Mouse (Mus musculus) lung, postnatal 25 days (tissue): Measurements from ENCODE around the gene Tmtc2.

Experiments used
- DNase-seq: peaks from one replicate; pipeline ENCODE4 v3.0.0; 2022; ENCODE audit warnings: low spot score

Tmtc2 gene

GRCm38 (mm10) chr10:105573908-105574694, at the start of gene Tmtc2:
Gene Tmtc2, minus strand, starts transcription at chr10:105574451.
- DNase-seq = peak; percentile 85

DNA sequence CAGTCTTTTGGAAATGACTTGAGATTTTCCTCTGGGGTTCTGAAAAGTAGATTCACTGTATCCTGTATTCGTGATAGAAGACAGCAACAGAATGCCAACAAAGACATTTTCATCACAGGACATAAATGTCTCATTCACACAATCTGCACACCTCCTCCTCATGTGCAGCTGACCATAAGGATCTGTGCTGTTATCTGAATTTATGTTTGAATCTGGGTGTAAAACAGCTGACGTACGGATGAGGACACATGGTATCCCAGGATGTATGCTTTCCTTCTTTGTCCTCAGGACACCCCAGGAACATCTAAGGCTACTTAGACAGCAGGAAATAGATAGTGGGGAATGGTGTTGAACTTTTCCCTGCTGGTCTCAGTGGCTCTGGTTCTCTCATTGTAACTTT, 37.9 kb upstream of the Tmtc2 start:
- DNase-seq = no peak

DNA sequence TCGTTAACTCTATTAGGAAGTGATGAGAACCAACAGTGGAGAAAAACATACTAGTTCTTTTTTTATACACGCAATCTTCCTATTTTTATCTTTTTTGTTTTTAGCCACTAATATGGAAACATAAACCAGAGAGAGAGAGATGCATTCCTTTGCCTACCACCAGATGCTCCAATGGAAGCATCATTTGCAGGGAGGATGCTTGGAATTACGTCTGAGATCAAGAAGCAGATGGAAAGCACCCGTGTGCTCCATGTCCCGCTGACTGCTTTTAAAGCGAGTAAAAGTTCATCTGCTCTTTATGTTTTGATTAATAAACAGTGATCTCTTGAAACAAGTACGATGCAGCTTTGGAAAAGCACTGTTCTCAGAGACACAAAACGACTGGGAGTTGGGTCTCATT, 24.6 kb upstream of the Tmtc2 start:
- no peak for DNase-seq

DNA sequence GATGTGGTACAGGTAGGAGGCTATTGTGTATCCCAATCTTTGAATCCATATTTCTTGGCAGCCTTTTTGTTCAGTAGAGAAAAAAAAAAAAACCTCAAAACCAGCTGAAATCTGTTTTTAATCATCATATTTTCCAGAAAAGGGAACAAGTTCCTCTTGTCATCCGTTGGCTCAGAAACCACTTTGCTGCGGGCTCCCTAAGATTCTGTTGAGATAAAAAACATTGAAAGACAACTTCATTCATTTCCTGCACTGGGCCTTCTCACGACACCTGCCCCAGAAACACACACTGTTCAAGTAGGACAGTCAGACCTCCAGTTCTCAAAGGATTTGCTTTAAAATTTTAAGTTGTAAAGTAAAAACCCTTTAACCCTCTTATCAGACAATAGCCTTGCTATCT, 23.0 kb upstream of the Tmtc2 start:
- no peak for DNase-seq

DNA sequence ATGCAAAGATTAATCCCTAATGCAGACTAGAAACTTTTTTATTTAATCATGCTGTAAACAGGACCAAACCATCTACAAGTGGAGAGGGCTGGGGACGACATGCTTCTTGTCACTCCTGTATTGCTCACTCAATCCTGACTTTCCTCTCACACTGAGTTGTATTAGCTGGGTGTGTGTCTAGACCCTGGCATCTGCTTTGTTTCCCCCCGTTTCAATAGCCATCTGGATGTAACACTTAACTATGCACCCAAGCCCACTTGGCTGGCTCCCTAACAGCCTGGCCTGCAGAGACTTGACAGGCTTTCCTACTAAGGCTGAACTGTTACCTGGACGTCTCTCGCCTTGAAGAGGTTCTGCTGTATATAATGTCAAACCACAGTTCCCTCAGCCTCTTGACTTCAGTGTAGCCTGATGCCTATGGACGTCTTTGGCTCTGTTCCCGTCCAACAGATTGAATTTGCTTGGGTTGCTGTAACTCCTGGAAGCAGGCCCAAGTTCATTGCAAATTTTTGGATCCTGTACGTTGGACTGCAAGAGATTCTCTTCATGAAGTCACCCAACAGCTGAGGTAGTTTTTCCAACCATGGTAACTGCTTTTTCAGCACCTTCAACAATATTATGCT, 21.3 kb upstream of the Tmtc2 start:
- no peak for DNase-seq

DNA sequence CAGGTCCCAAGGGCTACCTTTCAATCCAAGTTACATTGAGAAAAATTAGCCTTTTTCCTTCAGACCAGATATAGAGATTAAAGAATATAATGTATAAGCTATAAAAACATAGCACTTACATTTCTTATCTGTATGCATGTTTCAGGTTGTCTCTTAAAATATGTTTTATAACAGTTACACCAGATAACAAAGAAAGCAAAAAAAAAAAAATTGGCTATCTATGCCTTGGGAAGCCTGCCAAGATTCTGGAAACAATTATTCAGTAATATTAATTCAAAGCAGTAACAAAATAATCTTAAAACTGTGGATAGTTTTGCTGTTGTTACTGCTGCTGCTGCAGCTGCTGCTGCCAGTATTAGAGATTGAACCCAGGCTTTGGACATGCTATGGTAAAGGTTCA, 13.9 kb upstream of the Tmtc2 start:
- DNase-seq = no peak

- peak; percentile 48 for DNase-seq
These were observed 5.1 kb upstream of the Tmtc2 start for GRCm38 (mm10) chr10:105579318-105579717.

GRCm38 (mm10) chr10:105578291-105578845, 4.1 kb upstream of the Tmtc2 start:
- no peak for DNase-seq

- DNase-seq = peak; percentile 94
These were observed 727 bp upstream of the Tmtc2 start for GRCm38 (mm10) chr10:105574695-105575660.

GRCm38 (mm10) chr10:105573306-105573907, 844 bp downstream of the Tmtc2 start:
- DNase-seq = peak; percentile 54

DNA sequence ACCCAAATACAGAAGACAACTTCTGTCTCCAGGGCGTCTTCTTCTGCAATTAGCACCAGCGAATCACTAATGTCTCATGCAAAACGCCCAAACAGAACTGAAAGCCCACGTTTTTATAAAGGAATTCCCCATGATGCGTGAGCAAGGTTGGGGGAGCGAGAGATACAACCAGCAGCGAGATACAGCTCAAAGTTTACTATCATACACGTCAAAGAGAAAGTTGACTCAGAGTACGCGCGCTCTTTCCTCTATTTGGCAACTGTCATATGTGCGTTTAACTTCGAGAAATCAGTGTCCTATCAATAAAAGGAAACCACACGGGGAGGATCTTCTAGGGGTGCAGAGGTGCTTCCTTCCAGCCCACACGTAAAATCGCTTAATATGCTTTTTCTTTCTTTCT, 1.4 kb downstream of the Tmtc2 start:
- DNase-seq = no peak

DNA sequence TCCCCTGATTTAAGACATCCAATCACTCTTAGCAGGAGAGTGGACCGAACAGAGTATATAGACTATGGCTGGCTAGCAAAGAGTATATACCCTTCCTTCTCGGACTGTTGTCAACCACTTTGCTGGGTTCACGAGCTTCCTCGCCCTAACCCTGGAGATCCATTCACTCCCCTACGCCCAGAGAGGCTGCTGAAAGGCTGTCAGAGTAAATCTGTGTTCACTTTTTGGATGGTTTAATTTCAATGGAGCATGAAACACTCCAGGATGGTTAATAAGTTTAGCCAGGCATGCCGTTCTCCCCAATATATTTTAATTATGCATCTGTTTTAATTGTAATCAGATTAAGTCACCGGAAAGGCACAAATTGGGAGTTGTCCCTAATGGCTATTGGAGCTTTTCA, 1.9 kb downstream of the Tmtc2 start:
- no peak for DNase-seq

GRCm38 (mm10) chr10:105571831-105572230, 2.4 kb downstream of the Tmtc2 start:
- no peak for DNase-seq

DNA sequence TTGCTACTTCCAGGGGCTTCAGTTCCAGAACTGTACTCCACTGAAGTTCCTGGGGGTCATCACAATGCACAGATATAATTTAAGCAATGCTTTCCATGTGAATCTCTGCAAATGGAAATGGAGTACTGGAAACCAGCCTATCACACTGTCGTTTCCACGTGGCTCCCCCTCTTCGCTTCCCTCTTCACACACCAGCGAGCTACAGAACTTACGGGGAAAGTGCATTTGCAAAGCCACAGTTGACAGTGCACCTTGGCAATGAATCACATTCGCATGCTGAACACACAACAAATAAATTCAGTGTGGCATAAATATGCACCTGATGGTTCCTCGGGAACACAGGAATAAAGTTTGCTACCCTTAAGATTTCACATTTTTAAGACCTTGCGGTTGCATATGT, 3.2 kb downstream of the Tmtc2 start:
- DNase-seq = no peak

- no peak for DNase-seq
These were observed 4.7 kb downstream of the Tmtc2 start for GRCm38 (mm10) chr10:105569573-105569972.

DNA sequence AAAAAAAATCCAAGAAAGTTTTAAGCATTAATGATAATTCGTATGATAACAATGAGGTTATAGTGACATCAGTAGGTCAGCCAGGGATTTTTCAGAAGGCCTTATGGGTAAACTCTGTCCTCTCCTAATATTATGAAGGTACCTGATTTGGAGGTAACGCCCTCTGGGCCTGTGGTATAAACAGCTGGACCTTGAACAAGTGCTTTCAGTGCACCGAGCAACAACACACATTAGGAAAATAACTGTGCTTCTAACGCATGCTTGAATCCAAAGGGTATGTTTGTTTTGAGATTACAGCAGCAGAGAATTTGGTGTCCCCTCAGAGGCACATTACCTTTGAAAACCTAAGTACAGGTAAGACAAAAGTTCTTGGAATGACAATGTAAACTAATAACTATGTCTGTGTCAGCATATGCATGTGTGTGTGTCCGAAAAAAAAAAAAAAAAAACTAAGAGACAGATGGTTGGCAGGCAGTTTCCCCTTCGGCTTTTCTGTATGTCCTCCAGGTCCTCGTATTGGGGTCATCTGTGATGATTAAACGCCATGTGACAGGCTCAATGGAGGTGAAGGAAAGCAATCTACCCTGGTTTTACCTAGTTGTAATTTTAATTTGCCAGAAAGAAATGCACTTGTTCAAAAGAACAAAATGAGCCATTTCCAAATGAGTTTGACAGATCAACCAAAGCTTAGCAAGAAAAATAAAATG, 6.3 kb downstream of the Tmtc2 start:
- DNase-seq = no peak

- DNase-seq = no peak
These were observed 12.7 kb downstream of the Tmtc2 start for GRCm38 (mm10) chr10:105561548-105561947.

GRCm38 (mm10) chr10:105557581-105557980, 16.7 kb downstream of the Tmtc2 start:
- DNase-seq = no peak

DNA sequence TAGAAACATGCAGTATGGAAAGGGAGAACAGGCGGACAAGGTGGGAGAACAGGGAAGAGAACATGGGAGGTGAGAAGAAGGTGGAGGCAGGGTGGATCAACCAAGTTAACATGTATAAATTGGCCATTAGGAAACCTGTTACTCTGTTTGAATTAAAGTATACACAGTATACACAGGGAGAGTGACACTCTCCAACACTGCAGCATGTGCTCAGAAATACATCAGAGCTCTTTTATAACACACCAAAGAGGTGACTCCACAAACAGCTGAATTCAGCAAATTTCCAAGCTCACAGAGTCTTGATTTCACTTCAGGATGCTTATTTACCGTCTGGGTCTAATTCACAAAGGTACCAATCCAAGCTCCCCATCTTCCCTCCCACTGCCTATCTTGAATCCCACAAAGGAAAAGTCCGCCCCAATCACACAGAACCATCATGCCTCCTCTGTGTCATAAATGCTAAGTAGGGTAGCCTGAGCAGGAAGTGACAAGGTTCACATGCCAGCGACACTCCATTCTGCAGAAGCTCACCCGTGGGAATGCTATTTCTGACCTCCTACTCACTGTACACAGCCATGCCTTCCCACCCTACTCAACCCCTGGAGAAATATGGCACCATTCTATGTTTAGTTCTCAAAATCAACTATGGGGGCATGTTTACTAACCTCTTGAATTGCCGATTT, 17.2 kb downstream of the Tmtc2 start:
- no peak for DNase-seq

GRCm38 (mm10) chr10:105554153-105554552, 20.1 kb downstream of the Tmtc2 start:
- no peak for DNase-seq

DNA sequence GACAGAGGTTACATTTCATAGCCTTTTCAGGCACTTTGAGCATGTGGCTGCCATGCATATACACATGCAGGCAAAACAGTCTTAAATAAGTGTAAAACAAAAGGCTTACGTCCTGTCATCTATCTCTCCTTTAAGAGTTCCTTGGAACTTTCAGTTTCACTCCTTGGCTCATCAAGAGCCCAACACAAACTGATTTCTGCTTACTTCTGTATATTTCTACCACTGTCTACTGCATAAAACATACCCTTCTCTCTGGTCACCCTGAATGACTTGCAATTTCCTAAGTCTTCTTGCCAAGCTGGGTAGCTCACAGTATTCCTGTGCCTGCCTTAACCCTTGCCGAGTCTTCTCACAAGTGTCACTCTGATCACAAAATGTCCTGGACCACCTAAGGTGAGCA, 26.2 kb downstream of the Tmtc2 start:
- no peak for DNase-seq
